Comparison of ENCODE assay signal across 16 mouse cellular contexts in genomic region chr14:48662568-48663236, GRCm38 (mm10). TPM values are rescaled to one million over a fixed set of nuclear protein-coding genes. Genes with fewer than 3 reads are reported as not detected.
A peak's percentile ranks its signal among the peaks of the same experiment; 100 is the strongest.
DNase-seq lines count a peak whose midpoint lies in the region; ATAC-seq lines count a peak whose summit lies in the region.
"Had no signal": no experiment of that assay in that cellular context is flagged by ENCODE, and none has a peak within 500 bp of the region (broad histone marks: within the 10 kb centered on the region; RNA-seq: fewer than 3 reads in every experiment).

No protein-coding gene starts in this region.

- no peaks in the 10 kb centered on the region for H3K4me1 ChIP-seq in embryonic facial prominence, embryonic 14.5 days (ENCODE audit: control insufficient read depth, insufficient read depth, low read length)
- H3K4me1 ChIP-seq in hindbrain, embryonic 12.5 days = peaks cover 8% of the 10 kb centered on the region; the same call in 1 of the 2 replicates
- peaks cover 4% of the 10 kb centered on the region; the same call in 1 of the 2 replicates for H3K4me1 ChIP-seq in midbrain, embryonic 16.5 days (ENCODE audit: control insufficient read depth, insufficient read depth, low read length)

- no peak overlapping the region for H3K27ac ChIP-seq in embryonic facial prominence, embryonic 14.5 days (replicated peaks; ENCODE audit: low read depth, low read length)
- H3K27ac ChIP-seq in hindbrain, embryonic 12.5 days = no peak overlapping the region
- peak overlapping the region; percentile 71 for H3K27ac ChIP-seq in midbrain, embryonic 16.5 days (ENCODE audit: low read length)
- H3K27ac ChIP-seq: heart, adult 2 months; kidney, postnatal 0 days had no signal

- H3K4me2 ChIP-seq in embryonic facial prominence, embryonic 14.5 days (ENCODE audit: low read depth, low read length) = peak overlapping the region; percentile 33
- peak overlapping the region; percentile 15; the same call in 1 of the 2 replicates for H3K4me2 ChIP-seq in hindbrain, embryonic 12.5 days (replicated peaks)
- H3K4me2 ChIP-seq in midbrain, embryonic 16.5 days (ENCODE audit: low read length) = peak overlapping the region; percentile 52

- no peak overlapping the region for H3K9ac ChIP-seq in embryonic facial prominence, embryonic 14.5 days (ENCODE audit: low read depth, low read length)
- 0 out of 2 replicates have a peak overlapping the region, but pooled peaks have one; percentile 3 for H3K9ac ChIP-seq in hindbrain, embryonic 12.5 days
- peak overlapping the region; percentile 61 for H3K9ac ChIP-seq in midbrain, embryonic 16.5 days (ENCODE audit: low read depth, low read length)

- peak; percentile 42 for DNase-seq in embryo, embryonic 10.5 days (ENCODE audit: low spot score)
- no peak for DNase-seq in embryo, embryonic 11 days
- DNase-seq in embryonic facial prominence, embryonic 14.5 days (ENCODE audit: low spot score) = no peak
- DNase-seq in adrenal gland, postnatal 25 days = no peak
- no peak for DNase-seq in frontal cortex, postnatal 14 days (ENCODE audit: low spot score in 2 of 2)
- DNase-seq: lung, postnatal 10 days had no signal

- peaks cover 97% of the 10 kb centered on the region for H3K27me3 ChIP-seq in embryonic facial prominence, embryonic 14.5 days (replicated peaks; ENCODE audit: control insufficient read depth, insufficient read depth, low read length)
- H3K27me3 ChIP-seq in hindbrain, embryonic 12.5 days = peaks cover 90% of the 10 kb centered on the region
- peaks cover 15% of the 10 kb centered on the region for H3K27me3 ChIP-seq in midbrain, embryonic 16.5 days (ENCODE audit: control insufficient read depth, insufficient read depth, low read depth, low read length)

- H3K36me3 ChIP-seq in embryonic facial prominence, embryonic 14.5 days (ENCODE audit: control insufficient read depth, insufficient read depth, low read length) = no peaks in the 10 kb centered on the region
- H3K36me3 ChIP-seq in hindbrain, embryonic 12.5 days = no peaks in the 10 kb centered on the region
- no peaks in the 10 kb centered on the region for H3K36me3 ChIP-seq in midbrain, embryonic 16.5 days (ENCODE audit: control insufficient read depth, insufficient read depth, low read length)

- H3K9me3 ChIP-seq in embryonic facial prominence, embryonic 14.5 days (ENCODE audit: control insufficient read depth, low read length) = no peaks in the 10 kb centered on the region
- H3K9me3 ChIP-seq in hindbrain, embryonic 12.5 days (replicated peaks) = no peaks in the 10 kb centered on the region
- no peaks in the 10 kb centered on the region for H3K9me3 ChIP-seq in midbrain, embryonic 16.5 days (replicated peaks; ENCODE audit: control insufficient read depth, low read length, poor library complexity, severe bottlenecking)

- no peak for ATAC-seq in embryonic facial prominence, embryonic 14.5 days (ENCODE audit: low read depth)
- no peak for ATAC-seq in hindbrain, embryonic 12.5 days (ENCODE audit: low FRiP score)
- ATAC-seq in midbrain, embryonic 16.5 days = no peak
- ATAC-seq in CD4-positive, CD25-positive, alpha-beta regulatory T cell, adult 4 months = no peak

- peak overlapping the region; percentile 19 for H3K4me3 ChIP-seq in embryonic facial prominence, embryonic 14.5 days (ENCODE audit: low read depth, low read length)
- peak overlapping the region; percentile 15 for H3K4me3 ChIP-seq in hindbrain, embryonic 12.5 days
- peak overlapping the region; percentile 38 for H3K4me3 ChIP-seq in midbrain, embryonic 16.5 days (ENCODE audit: low read depth, low read length)
- H3K4me3 ChIP-seq: heart, adult 2 months had no signal

- 1% methylated on average over 16 of the region's 16 CpGs for WGBS in embryonic facial prominence, embryonic 14.5 days
- 2% methylated on average over 16 of the region's 16 CpGs for WGBS in hindbrain, embryonic 12.5 days
- 1% methylated on average over 16 of the region's 16 CpGs for WGBS in midbrain, embryonic 16.5 days

RNA-seq across cellular contexts. Expression of gene Otx2, which starts 10.9 kb away (rescaled TPM):
- polyA plus RNA-seq in embryonic facial prominence, embryonic 14.5 days (2014; fragmentation: Nextera tagmentation; extraction: Ambion mirVana) = 5.5 and 5.7 TPM in 2 replicates
- 15.8 and 20.3 TPM in 2 replicates for polyA plus RNA-seq in hindbrain, embryonic 12.5 days (2016; fragmentation: Nextera tagmentation; extraction: Ambion mirVana)
- 69.3 and 79.5 TPM in 2 replicates for polyA plus RNA-seq in midbrain, embryonic 16.5 days (2015; fragmentation: Nextera tagmentation; extraction: Ambion mirVana)
- not detected in 2 replicates for total RNA-seq in adrenal gland, postnatal 25 days (2021)
- polyA plus RNA-seq in CD4-positive, CD25-positive, alpha-beta regulatory T cell, adult 4 months (2017; shearing (Covaris generic)) = not detected
- total RNA-seq: common myeloid progenitor, adult 5-6 weeks; heart, adult 2 months; liver, adult 2 months; monocyte, adult 5-6 weeks had no signal
- polyA plus RNA-seq: heart, adult 2 months; kidney, postnatal 0 days; liver, adult 2 months; small intestine, adult 2 months; stomach, embryonic 16.5 days had no signal
